Mouse (Mus musculus) embryo, embryonic 10.5 days (tissue): ENCODE data around the gene F2rl1.
A peak's percentile ranks its signal among the peaks of the same experiment; 100 is the strongest.

Source experiments
- DNase-seq: peaks from one replicate; pipeline ENCODE4 v3.0.0-alpha.2; 2015; ENCODE audit warnings: low spot score

Gene F2rl1

DNA sequence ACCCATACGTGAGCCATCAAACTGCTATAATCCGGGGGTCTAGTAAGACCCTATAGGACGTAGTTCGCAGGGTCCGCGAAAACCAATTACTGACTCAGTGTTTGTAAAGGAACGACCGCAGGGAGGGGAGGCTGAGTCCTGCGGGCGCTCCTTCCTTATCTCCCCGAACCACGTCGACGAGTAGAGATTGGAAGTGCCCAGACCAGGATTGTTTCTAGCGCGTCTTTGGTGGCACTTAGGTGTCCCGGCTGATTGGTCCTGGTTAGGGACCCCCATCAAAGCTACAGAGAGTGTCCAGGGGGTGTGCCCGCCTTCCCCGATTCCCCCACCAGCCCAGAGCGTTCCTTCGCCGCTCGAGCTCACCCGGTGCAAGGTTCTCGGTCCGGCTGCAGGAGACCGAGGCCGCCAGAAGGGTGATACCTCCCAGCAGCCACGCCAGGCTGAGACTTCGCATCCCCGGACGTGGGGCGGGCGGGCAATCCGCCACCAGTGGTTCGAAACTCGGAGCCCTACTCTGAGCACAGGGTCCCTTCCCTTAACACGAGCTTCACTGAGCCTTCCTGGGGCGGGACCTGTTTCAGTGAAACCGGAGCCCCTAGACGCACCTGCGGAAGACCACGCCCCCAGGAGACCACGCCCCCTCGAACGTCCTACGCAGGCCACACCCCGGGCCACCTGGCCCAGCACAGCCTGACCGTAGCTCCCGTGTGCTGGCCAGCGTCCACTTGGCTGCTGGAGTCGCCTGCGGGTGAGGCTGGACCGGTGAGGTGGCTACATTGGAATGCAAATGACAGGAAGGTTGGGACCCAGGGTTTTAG, at the start of gene F2rl1:
Gene F2rl1, minus strand, starts transcription at position 554 of the 818 bp plus-strand sequence.
- DNase-seq: peak; percentile 61

DNA sequence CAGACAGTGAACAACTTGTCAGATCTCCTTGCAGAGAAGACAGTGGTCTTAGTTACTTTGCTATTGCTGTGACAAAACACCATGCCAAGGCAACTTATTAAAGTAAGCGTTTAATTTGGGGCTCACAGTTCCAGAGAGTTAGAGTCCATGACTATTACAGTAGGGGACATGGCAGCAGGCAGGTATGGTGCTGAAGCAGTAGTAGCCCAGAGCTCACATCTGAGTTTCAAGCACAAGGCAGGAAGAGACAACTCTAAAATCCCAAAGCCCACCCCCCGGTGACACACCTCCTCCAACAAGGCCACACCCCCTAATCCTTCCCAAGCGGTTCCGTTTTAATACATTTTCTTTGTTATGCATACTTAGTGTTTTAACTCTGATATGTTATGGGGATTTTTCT, 45.9 kb upstream of the F2rl1 start:
- no peak for DNase-seq

DNA sequence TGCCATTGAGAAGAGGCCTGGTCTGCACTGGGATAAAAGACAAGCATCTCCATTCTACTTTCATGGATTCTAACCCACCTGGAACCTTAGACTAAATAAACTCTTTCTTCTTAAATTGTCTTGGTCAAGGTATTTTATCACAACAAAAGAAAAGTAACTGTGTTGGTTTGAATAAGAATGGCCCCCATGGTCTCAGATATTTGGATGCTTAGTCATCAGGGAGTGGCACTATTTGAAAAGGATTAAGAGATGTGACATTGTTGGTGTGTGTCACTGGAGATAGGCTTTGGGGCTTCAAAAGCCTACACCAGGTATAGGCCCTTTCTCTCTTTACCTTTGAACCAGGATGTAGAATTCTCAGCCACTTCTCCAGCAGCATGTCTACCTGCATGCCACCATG, 44.3 kb upstream of the F2rl1 start:
- DNase-seq: no peak

GRCm38 (mm10) chr13:95568336-95568735, 43.3 kb upstream of the F2rl1 start:
- DNase-seq: no peak

- no peak for DNase-seq
Observed at GRCm38 (mm10) chr13:95566841-95567551, 42.0 kb upstream of the F2rl1 start.

DNA sequence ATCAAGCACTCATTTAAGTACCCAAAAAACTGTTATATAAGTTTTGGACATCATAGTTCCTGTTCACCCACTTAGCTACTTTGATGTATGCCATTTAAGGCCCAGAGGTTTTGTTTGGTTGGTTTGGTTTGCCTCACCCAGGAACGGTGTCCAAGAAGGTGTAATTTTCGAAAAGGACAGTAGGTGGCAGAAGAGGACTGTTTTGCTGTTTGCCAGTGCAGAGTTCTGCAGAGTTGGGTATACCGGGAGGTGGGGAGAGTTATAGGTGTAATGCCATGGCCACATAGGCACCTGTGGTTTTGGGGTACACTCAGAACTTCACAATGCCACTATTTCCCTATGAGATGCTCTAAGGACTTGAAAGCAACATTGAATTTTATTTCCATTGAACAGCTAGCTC, 38.7 kb upstream of the F2rl1 start:
- DNase-seq: peak; percentile 91

DNA sequence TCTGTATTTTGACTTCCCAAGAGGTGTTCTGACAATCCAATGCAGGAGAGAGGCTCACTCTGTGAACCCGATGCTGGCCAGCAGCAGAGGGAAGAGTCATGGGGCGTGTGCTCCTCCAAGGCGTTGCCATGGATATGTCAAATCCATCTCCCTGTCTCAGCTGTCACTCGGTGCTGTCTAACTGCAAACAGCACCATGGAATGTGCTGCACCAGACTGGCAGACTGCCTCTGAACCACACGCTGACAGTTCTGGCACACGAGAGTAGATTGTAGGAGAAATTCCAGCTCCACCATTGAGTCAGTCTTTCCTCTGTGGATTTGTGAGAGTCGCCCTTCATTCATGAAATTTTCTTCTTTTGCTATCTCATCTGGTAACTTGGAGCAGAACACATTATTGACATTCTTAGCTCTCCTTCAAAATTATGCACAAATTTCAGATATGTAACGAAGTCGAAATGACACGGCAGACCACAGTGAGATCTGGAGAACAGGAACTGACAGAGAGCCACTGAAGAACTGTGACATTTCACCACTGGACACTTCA, 38.1 kb upstream of the F2rl1 start:
- no peak for DNase-seq

GRCm38 (mm10) chr13:95557326-95557725, 32.3 kb upstream of the F2rl1 start:
- no peak for DNase-seq

DNA sequence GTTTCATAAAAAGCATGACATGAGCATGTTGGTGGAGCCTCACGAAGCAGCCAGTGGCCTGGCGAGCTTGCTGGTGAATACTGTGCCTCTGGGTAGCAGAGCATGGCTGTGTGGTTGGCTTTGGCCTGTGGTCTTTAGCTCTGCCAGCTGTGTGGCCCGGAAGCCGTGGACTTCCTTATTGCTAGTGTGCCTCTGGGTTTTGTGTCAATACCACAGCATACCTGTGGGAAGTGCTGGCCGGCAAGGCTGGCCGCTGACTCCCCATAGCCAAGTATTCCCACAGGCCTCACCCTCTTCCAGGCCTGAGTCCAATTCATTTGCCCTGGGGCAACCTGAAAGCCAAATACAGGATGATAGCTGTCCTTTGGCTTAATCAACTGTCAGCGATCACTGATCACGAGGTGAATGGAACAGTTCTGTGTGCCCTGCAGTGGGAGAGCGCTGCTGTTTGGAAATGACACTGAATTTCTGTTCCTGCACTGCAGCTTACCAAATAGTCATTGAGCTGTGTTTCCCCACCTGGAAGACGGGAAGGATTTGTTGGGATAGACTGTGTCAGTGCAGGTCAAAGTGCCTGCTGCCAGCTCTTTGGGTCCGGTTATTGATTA, 29.0 kb upstream of the F2rl1 start:
- no peak for DNase-seq

DNA sequence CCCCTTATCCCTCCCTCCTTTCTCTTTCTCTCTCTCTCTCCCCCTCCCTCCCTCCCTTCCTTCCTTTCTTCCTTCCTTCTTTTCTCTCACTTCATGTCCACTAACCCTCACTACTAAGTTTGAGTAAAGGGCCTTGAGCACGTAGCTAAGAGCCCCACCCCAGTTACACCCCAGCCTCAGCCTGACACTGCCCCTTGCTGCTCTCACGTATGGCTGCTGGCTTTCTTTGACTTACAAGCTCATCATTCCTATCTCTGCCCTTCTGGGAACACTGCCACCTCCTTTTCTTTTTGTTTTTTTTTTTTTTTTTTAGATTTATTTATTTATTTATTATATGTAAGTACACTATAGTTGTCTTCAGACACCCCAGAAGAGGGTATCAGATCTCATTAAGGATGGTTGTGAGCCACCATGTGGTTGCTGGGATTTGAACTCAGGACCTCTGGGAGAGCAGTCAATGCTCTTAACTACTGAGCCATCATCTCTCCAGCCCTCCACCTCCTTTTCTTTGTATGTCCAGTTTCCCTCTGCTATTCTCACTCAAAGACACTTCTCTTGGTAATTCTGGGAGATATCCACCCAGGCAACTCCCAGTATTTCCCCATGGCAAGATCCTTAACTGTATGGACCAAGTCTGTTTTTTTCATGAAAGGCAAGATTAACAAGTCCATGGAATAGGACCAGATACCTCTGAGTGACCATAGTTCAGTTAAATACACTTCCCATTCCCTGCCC, 25.8 kb upstream of the F2rl1 start:
- DNase-seq: no peak

- DNase-seq: peak; percentile 45
Observed at GRCm38 (mm10) chr13:95549421-95549820, 24.4 kb upstream of the F2rl1 start.

DNA sequence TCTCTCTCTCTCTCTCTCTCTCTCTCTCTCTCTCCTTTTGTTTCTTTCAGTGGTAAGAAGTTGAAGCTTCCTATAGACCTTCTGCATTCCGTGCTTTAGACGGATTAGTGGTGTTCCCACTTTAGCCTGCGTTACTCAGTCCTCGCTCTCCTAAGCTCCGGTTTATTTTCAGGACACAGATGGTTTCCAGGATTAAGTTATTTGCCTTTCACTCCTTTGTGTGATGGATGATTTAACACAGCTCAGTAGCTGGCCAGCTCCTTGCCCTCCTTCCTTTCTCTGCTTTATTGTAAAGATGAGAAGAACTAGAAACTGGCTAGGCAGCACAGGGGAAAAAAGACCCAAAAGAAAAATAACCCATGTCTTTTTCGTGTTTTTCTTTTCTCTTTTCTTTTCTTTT, 23.8 kb upstream of the F2rl1 start:
- DNase-seq: peak; percentile 61

- DNase-seq: peak; percentile 74
Observed at GRCm38 (mm10) chr13:95548291-95548789, 23.3 kb upstream of the F2rl1 start.

- peak; percentile 63 for DNase-seq
Observed at GRCm38 (mm10) chr13:95547090-95547611, 22.1 kb upstream of the F2rl1 start.

DNA sequence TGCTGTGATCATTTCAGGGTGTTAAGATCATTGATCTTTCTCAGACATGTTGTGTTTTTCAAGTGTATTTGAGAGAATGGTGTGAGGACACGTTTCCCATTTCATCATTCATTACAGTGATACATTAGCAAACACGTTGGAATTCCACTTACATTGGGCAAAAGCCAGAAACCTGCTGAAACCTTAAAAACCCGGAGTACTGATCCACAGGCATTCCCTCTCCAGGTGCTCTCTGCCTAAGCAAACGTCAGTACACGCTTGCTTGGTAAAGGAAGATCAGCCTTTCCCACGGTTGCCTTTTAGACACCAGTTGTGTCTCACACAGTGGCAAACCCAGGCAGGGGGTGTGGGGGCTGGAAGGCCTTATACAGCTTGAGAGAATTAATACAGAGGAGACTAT, 21.2 kb upstream of the F2rl1 start:
- DNase-seq: no peak

DNA sequence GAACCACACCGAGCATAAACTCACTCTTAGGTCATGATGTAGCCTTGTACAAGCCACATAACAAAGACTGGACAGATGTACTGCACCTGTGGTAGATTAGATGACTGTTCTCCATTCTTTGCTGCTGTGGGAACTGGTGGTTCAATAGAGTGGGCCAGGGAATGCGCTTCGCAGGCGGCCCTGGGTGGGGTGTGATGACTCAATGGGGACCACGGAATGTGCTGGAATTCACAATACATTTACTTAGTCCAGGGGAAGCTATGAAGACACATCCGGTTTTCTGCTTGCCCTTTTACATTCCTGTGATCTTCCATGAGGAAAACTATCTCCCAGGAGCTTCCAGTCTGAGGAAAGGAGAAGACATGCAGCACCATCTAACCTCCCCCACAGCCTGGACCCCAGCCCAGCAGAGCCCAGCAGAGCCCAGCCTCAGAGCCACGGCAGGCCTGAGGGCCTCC, 20.7 kb upstream of the F2rl1 start:
- no peak for DNase-seq

DNA sequence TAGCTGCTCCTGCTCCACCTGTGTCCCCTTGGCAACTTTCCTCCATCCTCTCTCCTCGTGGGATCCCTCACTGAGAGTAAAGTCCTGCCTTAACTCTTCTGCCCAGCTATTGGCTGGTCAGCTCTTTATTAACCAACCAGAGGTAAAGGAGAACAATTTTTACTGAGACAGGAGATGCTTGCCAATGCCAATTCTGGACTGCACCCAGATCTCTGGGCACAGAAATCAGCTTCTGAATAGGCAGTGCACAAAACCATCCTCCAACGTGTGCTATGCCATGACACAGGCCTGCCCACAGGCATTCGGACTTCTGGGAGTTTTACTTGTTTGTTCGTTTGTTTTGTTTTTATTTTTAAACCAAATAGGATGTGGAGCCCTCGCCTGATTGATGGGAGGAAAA, 13.0 kb upstream of the F2rl1 start:
- no peak for DNase-seq

DNA sequence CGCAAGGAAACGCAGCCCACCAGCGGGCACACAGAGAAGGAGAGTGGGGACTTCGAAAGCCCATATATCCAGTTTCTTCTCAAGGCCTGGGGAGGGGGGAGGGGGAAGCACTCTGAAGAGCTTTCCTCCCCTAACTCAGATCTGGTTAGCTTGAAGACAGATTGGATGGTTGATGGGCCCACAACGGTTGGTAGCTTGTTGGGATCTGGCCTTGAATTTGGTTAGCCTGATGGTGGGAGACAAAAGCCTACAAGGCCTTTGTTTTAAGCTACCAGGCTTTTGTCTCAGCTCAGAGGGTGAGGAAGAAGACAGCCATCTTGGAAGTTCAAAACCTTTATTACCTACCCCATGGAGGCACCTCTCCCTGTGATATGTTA, 11.1 kb upstream of the F2rl1 start:
- no peak for DNase-seq

DNA sequence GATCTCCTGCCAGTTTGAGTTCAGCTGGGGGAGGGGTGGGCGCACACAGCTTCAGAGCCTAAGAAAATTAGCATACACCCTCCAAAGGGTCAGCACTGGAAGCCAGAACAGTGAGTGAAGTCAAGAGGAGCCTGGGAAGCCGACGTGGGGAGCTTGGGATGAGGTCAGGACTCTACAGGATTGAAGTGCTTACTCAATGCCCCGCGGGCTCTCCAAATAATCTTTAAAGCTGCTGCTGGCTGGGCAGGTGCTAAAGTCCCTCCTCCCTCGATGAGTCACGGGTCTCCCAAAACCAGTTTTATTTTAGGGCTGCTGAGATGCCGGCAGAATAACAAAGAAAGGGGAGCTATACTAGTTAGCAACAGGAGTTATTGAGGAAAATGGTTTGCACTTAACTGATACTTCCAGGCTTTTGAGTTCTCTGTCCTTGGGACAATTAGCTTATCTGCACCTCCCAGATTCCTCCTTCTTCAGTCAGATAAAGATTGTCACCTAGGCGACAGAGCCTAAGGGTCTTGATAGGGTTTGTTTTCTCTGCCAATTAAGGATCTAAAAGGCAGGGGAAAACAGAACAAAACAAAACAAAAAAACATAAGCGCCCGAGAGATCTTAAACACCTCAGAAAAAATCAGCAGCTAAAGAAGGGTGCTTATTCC, 10.6 kb upstream of the F2rl1 start:
- peak; percentile 62 for DNase-seq

DNA sequence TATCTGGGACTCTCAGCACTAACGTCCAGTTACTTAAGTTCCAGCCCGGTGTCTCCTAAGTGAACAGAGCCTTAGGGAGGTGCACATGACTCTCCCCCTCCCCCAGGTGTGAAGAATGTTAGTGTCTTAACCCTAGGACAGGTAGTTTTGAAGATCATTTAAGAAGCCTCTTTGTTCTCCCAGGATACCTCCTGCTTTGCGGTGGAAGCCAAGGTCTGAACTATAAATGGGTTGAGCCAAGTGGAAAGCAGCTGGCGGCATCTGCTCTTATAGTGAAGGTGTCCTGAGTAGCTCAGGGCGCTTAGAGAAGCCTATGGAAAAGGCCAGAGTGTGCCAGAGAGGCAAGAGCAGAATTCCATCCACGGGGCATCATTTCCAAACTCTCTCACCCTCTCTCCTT, 10.0 kb upstream of the F2rl1 start:
- peak; percentile 50 for DNase-seq

DNA sequence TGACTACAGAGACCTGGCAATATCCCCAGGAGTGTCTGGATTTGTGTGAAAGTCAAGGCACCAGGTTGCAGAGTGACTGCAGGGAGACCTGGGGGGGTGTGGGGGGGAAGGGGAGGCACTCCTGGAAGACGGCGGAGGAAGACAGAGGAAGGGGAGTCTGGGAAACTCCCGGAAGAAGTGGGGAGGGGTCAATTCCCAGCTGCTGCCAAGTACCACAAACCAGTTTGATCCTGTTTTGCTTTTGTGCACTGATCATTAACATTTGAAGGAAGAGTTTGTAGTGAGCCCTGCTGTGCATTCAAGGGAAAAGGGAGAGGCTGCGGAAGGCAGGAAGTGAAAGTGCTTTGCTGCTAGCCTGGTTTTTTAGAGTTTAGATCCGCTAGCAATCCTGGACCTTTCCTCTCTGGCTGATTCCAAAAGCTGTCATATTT, 9.1 kb upstream of the F2rl1 start:
- DNase-seq: peak; percentile 84
